Mouse (Mus musculus): ENCODE measurements around the gene Atg16l1. TPM values are rescaled to one million over a fixed set of nuclear protein-coding genes. Genes with fewer than 3 reads are reported as not detected.

The Atg16l1 gene
- polyA plus RNA-seq, 1 experiment from 2014 or later, result 57.6 TPM

Other genes starting within 250 kb of the Atg16l1 start
- not detected in 2 replicates for gene Neu2, start 246.0 kb upstream of the Atg16l1 start, polyA plus RNA-seq (2015; fragmentation: Nextera tagmentation; extraction: Ambion mirVana)
- gene Ngef, start 182.0 kb upstream of the Atg16l1 start, polyA plus RNA-seq (2015; fragmentation: Nextera tagmentation; extraction: Ambion mirVana), result 6.8 and 9.6 TPM in 2 replicates
- 1.9 and 2.5 TPM in 2 replicates for gene Inpp5d, start 135.6 kb upstream of the Atg16l1 start, polyA plus RNA-seq (2015; fragmentation: Nextera tagmentation; extraction: Ambion mirVana)
- gene Sag, start 47.8 kb downstream of the Atg16l1 start, polyA plus RNA-seq (2015; fragmentation: Nextera tagmentation; extraction: Ambion mirVana), result 2.5 and 3.2 TPM in 2 replicates
- 41.2 and 43.7 TPM in 2 replicates for gene Dgkd, start 97.4 kb downstream of the Atg16l1 start, polyA plus RNA-seq (2015; fragmentation: Nextera tagmentation; extraction: Ambion mirVana)